Mouse (Mus musculus) embryonic fibroblast, embryonic 13.5 days (primary cell): ENCODE measurements around the gene Hipk1. TPM values are rescaled to one million over a fixed set of nuclear protein-coding genes. Genes with fewer than 3 reads are reported as not detected.

Experiments
- H3K27ac ChIP-seq: 2 replicates; pipeline ENCODE4 v1.5.1; 2012; ENCODE audit warnings: low read length, control low read depth, inconsistent platforms; ENCODE audit not compliant: insufficient read depth
- H3K4me1 ChIP-seq: 2 replicates; pipeline ENCODE4 v1.6.1; 2011; ENCODE audit warnings: low read length; ENCODE audit not compliant: control insufficient read depth, insufficient read depth
- H3K4me3 ChIP-seq: 2 replicates; pipeline ENCODE4 v1.5.1; 2011; ENCODE audit warnings: mild to moderate bottlenecking, control low read depth, low read length; ENCODE audit not compliant: insufficient read depth
- CTCF ChIP-seq: IDR thresholded peaks from 2 replicates; pipeline ENCODE4 v1.5.1; 2011; ENCODE audit warnings: mild to moderate bottlenecking, control low read depth, low read length, moderate library complexity, borderline replicate concordance; ENCODE audit not compliant: insufficient read depth
- POLR2A ChIP-seq: IDR thresholded peaks from 2 replicates; pipeline ENCODE4 v1.6.1; 2011; ENCODE audit warnings: low read depth, mild to moderate bottlenecking, control low read depth, low read length, moderate library complexity
- polyA plus RNA-seq: library from polyadenylated mRNA; stranded (reverse); fragments of >200 nt; gene quantifications from 2 replicates; pipeline ENCODE4 v1.2.4, GENCODE M21; 2011; ENCODE audit warnings: low read depth; ENCODE audit not compliant: missing spikeins, insufficient read length

Gene Hipk1
- polyA plus RNA-seq, 1 experiment, result 56.2 TPM

- H3K27ac ChIP-seq, result peak overlapping the region; percentile 48; the same call in 1 of the 2 replicates
- peak overlapping the region; percentile 68 for H3K4me3 ChIP-seq
- peaks cover 4% of the 10 kb centered on the region; the same call in 1 of the 2 replicates for H3K4me1 ChIP-seq
- TF ChIP-seq CTCF, result no peak
- TF ChIP-seq POLR2A, result no peak
These were observed 817 bp downstream of the Hipk1 start for GRCm38 (mm10) chr3:103790346-103791145.

DNA sequence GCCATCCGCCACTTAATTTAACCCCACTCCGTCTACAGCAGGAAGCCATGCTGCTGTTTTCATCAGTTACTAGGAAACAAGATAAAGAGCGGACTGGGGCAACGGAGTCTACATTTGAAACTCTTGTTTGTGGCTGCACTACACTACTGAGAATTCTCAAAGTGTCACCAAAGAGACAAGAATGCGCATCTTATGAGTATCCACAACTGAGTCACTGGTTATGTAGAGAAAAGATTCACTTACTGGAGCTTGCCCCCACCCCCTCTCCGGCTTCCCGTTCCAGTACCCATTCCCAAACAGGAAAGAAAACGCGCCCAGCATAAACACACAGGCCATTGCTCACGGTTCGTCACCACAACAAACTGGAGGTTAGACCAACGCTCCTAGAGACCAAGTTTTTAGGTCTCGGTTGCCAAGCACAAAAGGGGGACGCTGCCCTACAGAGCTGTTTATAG is 1.4 kb downstream of the Hipk1 start:
- H3K27ac ChIP-seq, result peak overlapping the region; percentile 48; the same call in 1 of the 2 replicates
- TF ChIP-seq CTCF (no peak), POLR2A (no peak; the same call in 1 of the 2 replicates)
- peak overlapping the region; percentile 68 for H3K4me3 ChIP-seq
- peaks cover 4% of the 10 kb centered on the region; the same call in 1 of the 2 replicates for H3K4me1 ChIP-seq

DNA sequence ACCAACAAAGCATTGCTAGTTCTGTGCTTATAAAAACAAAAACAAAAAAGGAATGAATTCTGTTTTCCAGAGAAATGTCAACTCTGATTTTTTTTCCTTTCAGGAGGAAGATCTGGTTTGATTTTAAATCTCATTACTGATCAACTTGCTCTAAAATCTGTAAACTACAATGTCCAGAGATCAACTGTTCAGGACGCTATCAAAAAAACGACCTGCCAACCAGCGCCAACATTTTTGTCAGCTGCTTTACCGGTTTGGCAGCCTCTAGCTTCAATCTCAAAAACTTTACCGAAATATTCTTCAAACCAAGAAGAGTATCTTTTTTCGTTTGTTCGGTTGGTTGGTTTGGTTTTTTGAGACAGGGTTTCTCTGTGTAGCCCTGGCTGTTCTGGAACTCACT is 2.3 kb downstream of the Hipk1 start:
- H3K4me3 ChIP-seq, result no peak overlapping the region
- H3K4me1 ChIP-seq, result peaks cover 4% of the 10 kb centered on the region; the same call in 1 of the 2 replicates
- no peak overlapping the region for H3K27ac ChIP-seq
- TF ChIP-seq CTCF (no peak), POLR2A (no peak)

DNA sequence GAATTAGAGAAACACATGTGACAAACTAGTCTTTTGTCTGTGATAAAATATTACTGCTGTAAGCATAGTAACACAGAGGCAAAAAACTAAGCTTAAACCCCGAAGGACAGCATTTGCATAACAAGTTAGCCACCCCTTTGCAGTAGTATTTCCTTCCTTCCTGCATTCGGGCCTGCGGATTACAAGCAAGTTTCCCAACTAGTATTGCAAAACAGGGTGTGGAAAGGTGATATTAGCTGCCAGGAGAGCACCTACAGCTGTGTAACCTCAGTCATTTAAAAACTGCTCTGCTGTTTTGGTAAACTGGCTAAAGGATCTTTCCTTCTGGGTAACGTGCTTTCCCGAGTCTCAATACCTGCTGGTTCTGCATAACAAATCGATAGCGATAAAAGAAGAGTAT is 4.1 kb downstream of the Hipk1 start:
- H3K4me3 ChIP-seq, result no peak overlapping the region
- no peak overlapping the region for H3K27ac ChIP-seq
- H3K4me1 ChIP-seq, result peaks cover 4% of the 10 kb centered on the region; the same call in 1 of the 2 replicates
- no peak for TF ChIP-seq CTCF
- no peak for TF ChIP-seq POLR2A

DNA sequence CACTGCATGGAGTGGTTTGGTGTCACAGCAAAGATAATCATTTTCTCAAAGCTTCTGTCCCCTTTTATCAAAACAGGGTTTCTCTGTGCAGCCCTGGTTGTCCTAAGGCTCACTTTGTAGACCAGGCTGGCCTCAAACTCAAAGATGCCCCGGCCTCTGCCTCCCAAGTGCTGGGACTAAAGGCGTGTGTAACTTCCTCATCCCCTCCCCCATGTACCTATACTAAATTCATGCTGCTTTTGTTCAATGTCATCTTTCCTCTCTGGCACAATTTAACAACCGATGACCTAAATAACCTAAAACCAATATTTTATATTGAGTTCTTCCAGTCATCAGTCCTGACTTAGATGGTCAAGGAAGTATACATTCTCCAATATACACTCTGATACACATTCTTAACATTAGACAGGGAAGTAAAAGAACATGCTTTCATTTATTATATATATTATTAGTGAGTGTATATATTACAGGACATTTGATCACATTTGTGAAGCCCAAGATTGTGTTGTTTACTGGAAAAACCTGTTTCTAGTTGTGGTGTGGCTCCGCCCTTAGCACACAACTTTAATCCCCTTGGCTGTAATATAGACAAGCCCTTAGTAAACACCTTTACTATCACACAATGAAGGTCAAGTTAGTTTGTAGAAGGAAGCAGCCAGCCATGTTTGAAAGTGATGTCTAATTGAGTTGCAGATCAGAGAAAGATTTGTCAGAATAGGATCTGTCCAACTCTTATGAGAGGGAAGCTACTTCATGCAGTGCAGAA is 8.3 kb downstream of the Hipk1 start:
- no peak for TF ChIP-seq CTCF
- no peak for TF ChIP-seq POLR2A
- no peak overlapping the region for H3K4me3 ChIP-seq
- no peak overlapping the region for H3K27ac ChIP-seq
- no peaks in the 10 kb centered on the region for H3K4me1 ChIP-seq

GRCm38 (mm10) chr3:103780777-103781176 is 10.6 kb downstream of the Hipk1 start:
- H3K27ac ChIP-seq, result no peak overlapping the region
- TF ChIP-seq CTCF (no peak), POLR2A (no peak)
- no peaks in the 10 kb centered on the region for H3K4me1 ChIP-seq
- H3K4me3 ChIP-seq, result no peak overlapping the region

DNA sequence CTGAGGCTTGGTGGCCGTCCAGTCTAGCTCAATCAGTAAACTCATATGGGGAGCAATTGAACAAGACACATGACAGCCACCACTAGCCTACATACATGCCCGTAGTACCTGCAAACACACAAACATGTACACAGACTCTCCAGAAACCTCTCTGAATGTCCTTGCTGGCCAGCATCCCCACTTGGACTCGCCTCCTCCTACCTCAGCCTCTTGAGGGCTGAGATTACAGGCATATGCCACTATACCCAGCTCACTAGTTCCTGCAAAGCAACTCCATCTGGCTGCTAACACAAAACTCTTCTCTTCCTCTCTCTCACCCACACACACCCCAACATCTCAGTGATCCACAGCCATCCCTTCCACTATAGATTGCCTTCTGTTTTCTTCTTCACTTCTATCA is 11.1 kb downstream of the Hipk1 start:
- no peak for TF ChIP-seq POLR2A
- TF ChIP-seq CTCF, result no peak
- no peak overlapping the region for H3K4me3 ChIP-seq
- H3K27ac ChIP-seq, result no peak overlapping the region

DNA sequence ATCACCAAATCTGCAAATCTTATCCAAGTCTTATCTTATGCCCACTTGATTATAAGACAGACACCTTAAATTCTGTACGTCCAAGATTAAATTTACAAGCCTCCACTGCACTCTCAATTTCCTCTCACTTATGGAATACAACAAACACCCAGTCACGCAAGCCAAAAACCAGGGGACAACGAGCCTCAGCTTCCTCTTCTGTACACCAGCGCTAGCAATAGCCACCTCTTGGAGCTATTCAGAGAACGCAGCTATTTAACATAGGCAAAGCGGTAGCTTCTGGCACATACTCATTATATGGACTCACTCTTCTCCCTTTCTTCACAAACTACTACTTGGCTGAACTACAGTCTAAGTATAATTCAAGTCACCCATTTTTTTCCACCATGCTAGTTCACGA is 12.2 kb downstream of the Hipk1 start:
- no peak overlapping the region for H3K4me3 ChIP-seq

More for the DNA sequence above, 11.1 kb downstream of the Hipk1 start:
- H3K4me1 ChIP-seq, result no peaks in the 10 kb centered on the region

GRCm38 (mm10) chr3:103778660-103779059 is 12.7 kb downstream of the Hipk1 start:
- Histone ChIP-seq H3K4me1 (no peaks in the 10 kb centered on the region), H3K4me3 (no peak overlapping the region), H3K27ac (no peak overlapping the region)
- TF ChIP-seq POLR2A (no peak), CTCF (no peak)

More for the DNA sequence above, 12.2 kb downstream of the Hipk1 start:
- Histone ChIP-seq H3K27ac (no peak overlapping the region), H3K4me1 (no peaks in the 10 kb centered on the region)
- no peak for TF ChIP-seq POLR2A
- no peak for TF ChIP-seq CTCF

GRCm38 (mm10) chr3:103777940-103778339 is 13.4 kb downstream of the Hipk1 start:
- TF ChIP-seq POLR2A (no peak), CTCF (no peak)
- H3K27ac ChIP-seq, result no peak overlapping the region
- no peak overlapping the region for H3K4me3 ChIP-seq
- no peaks in the 10 kb centered on the region for H3K4me1 ChIP-seq
